Mouse (Mus musculus) frontal cortex, postnatal 25 days (tissue): ENCODE data around the gene Oat.

ENCODE experiments used
- DNase-seq, 2 experiments: peaks; one replicate each; pipeline ENCODE4 v3.0.0; 2022; ENCODE audit warnings: low spot score in 2 of 2

The Oat gene

DNA sequence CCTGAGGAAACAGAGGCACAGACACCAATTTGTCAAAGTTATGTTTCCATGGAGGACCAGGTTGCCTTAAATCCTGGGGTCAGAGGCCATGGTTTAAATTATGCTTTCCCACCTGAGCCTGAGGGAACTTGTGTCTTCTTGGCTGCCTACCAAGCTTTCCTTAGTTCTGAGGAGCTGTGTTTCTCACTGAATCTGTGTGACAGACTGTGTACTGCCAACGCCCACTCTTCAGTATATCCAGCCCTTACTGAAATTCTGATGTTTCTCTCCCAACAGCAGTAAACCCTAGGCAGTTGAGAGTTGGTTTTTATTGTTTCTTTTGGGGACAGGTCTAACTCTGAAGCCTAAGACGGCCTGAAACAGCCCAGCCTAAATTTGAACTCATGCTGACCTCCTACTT lies 17.6 kb upstream of the Oat start:
- no peak for DNase-seq

- no peak for DNase-seq
Observed at GRCm38 (mm10) chr7:132589610-132590009, 13.4 kb upstream of the Oat start.

- no peak for DNase-seq
Observed at GRCm38 (mm10) chr7:132587167-132587566, 11.0 kb upstream of the Oat start.

- DNase-seq: no peak
Observed at GRCm38 (mm10) chr7:132585695-132586491, 9.7 kb upstream of the Oat start.

GRCm38 (mm10) chr7:132581441-132581840 lies 5.2 kb upstream of the Oat start:
- no peak for DNase-seq

- DNase-seq: no peak
Observed at GRCm38 (mm10) chr7:132580511-132580910, 4.3 kb upstream of the Oat start.

- DNase-seq: no peak
Observed at GRCm38 (mm10) chr7:132576891-132577290, 693 bp upstream of the Oat start.

DNA sequence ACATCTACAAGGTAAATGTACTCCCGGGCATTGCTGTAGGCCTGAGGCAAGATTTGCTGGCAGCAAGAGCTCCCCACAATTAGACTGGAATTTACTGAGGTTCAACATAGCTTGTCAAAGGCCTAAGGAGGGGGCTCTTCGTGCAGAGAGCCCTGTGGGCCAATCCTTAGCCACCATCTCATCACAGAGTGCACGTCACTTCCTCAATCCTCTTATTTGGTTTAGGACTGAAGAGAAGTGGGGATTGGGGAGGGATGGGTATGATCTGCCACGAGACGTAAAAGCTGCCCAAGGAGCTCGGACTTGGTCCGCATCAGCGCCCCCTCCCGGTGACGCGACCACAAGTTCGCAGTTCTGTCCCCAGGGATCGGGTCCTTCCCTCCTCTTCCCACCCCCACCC lies 575 bp downstream of the Oat start:
- peak; percentile 48 to 71 for DNase-seq

DNA sequence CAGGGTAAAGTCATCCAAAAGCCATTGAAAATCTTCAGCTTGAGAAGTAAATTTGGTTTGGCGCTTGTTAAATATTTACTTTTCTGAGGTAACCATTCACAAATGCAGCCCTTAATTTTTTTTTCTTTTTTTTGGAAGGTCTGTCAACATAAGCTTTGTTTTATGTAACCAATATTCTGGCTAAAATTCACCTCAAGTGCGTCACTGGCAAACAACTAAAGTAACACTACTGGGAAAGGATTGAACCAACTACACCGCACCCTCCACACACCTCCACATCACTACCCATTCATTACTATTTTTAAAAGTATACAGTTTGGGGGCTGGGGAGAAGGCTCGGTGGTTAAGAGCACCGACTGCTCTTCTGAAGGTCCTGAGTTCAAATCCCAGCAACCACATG lies 1.6 kb downstream of the Oat start:
- DNase-seq: no peak

GRCm38 (mm10) chr7:132573205-132573604 lies 3.0 kb downstream of the Oat start:
- DNase-seq: no peak

GRCm38 (mm10) chr7:132572738-132573137 lies 3.5 kb downstream of the Oat start:
- no peak for DNase-seq

DNA sequence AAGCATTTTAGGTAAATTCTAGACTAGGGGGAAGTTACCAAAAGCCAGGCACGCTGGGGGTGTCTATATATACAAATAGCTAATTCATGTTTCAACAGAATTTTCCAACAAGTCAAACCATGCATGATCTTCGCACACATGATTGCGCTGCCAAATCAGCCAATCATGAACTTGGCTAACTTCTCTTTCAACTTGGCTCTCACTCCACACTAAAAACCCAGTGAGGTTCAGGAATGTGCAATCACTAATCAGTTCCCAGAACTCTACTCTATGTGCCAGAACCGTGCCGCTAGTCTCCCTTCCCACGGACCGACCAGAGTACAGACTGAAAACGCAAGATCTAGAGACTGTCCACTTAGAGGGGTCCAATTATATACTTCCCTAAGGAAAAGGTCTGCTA lies 4.7 kb downstream of the Oat start:
- DNase-seq: no peak

- DNase-seq: no peak
Observed at GRCm38 (mm10) chr7:132570071-132570470, 6.1 kb downstream of the Oat start.

- DNase-seq: no peak
Observed at GRCm38 (mm10) chr7:132568817-132569216, 7.4 kb downstream of the Oat start.

GRCm38 (mm10) chr7:132565831-132566230 lies 10.4 kb downstream of the Oat start:
- no peak for DNase-seq

DNA sequence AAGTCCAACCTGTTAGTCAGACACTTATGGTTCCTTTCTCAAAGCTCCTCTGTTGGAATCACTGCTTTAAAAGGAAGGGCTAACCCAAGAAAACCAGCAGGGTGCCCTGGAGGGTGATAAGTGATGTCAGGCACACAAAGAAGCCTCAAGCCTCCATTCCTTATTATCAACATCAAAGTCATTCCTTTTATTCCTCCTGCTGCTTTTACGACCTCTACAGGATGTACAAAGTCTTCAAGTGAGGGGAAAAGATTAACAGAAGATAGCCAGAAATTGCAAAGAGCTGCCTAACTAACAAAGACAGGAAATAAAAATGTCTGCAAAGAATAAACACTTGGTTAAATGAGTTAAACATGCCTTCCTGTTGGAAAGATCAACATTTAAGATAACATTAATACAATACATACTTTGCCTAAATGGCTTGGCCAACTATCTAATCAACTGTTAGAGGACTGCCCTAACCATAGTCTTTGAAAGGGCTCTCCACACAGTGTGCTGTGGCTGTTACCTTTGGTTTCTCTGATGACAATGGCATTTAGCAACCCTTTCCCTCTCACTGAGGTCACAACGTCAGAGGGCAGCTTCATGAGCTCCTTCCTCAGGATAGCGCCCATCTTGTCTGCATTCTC lies 16.9 kb downstream of the Oat start:
- no peak for DNase-seq

DNA sequence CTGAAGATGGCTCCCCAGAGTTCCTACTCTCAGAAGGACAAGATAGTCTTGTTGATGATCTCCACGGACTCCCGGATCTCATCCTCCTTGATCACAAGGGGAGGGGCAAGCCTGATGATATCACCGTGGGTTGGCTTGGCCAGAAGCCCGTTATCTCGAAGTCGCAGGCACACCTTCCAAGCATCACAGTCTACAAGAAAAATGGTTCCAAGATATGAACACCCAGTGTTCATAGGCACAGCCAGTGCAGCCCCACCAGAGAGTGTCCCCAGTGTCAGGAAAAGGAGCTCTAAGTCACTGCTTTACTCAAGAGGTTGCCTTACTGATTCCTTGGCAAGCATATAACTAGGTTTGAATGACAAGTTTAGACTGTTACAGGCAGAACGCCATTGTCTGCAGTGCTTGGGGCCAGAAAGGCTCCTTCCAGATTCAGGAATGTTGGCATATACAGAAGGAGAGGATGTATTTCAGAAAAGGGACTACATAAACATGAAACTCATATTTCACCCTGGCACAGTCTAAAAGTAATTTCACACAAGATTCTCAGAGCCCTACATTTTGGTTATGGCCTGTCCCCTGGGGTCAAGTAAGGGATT lies 18.0 kb downstream of the Oat start:
- no peak for DNase-seq

DNA sequence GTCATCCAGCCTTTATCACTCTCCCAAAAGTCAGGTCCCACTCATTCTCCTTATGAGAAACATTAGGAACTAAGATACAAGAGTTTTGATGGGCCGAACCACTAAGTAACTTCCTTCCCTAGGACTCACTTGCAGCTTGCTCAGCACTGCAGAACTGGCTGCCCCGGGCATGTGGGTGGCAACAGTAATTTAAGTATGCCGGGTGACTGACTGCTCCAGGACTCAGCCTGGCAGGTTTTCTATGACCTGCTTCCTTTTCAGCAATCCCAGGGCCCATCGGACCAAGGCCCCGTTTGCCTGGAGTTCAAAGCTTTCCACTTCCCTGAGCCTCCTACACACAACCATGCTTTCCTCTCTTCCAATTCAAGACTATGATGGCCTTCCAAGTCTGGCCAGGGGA lies 19.6 kb downstream of the Oat start:
- DNase-seq: no peak

DNA sequence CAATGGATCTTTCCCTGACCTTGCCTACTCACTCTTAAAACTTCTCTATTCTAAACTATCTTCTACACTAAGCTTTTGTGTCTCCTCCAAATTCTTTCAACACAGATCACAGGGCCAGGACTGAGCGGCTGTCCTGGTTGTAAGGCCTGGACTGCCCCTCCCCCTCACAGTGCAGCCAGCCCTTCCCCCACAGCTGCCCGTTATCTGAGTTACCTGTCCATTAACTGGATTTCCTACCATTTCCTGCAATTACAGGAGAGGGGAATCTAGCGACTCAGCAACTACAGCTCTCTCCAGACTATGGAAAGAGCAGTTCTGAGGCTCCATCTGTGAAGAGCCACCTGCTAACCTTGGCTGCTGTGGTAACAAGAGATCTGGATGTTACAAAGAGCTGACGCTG lies 20.3 kb downstream of the Oat start:
- DNase-seq: no peak

- DNase-seq: no peak
Observed at GRCm38 (mm10) chr7:132554091-132554490, 22.1 kb downstream of the Oat start.

GRCm38 (mm10) chr7:132551351-132552126 lies 24.7 kb downstream of the Oat start:
- DNase-seq: peak; percentile 96 to 97

DNA sequence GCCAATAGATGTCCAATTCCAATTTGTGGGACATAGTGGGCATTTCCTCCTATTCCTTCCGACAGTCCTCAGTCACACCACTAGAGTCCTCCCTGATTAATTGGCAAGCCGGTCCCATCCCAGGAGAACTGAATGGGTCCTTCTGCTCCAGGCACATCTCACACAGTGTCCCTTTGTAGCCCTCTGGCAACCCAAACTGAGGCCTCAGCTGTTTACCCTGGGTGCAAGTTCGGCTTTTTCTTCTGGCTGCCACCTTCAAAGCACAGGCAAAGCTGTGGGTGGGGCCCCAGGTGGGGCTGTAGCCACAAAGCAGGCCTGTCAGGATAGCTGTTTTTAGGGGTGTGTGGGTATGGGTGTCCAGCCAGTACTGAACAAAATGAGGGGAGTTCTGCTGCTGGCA lies 29.1 kb downstream of the Oat start:
- no peak for DNase-seq
